9 mouse cellular contexts compared by ENCODE assay signal in genomic region chr13:38170707-38171144, GRCm38 (mm10). TPM values are rescaled to one million over a fixed set of nuclear protein-coding genes. Genes with fewer than 3 reads are reported as not detected.
DNase-seq lines count a peak whose midpoint lies in the region; ATAC-seq lines count a peak whose summit lies in the region.
"Had no signal": no experiment of that assay in that cellular context is flagged by ENCODE, and none has a peak within 500 bp of the region (broad histone marks: within the 10 kb centered on the region; RNA-seq: fewer than 3 reads in every experiment).

No protein-coding gene starts in this region.

- H3K27ac ChIP-seq in kidney, embryonic 15.5 days, result no peak overlapping the region
- H3K27ac ChIP-seq in heart, embryonic 14.5 days (replicated peaks in 1 of 2; ENCODE audit: control insufficient read depth in 1 of 2, insufficient read depth in 1 of 2, low read depth in 2 of 2, low read length in 2 of 2), result peak overlapping the region; percentile 95 to 99
- peak overlapping the region; percentile 44 for H3K27ac ChIP-seq in stomach, embryonic 16.5 days (ENCODE audit: low read length)

- H3K4me1 ChIP-seq in kidney, embryonic 15.5 days, result peaks cover 5% of the 10 kb centered on the region
- H3K4me1 ChIP-seq in heart, embryonic 14.5 days (ENCODE audit: control insufficient read depth in 2 of 2, insufficient read depth in 2 of 2, low read length in 2 of 2), result peaks cover 2 to 20% of the 10 kb centered on the region in 2 experiments
- no peaks in the 10 kb centered on the region for H3K4me1 ChIP-seq in stomach, embryonic 16.5 days (ENCODE audit: control insufficient read depth, insufficient read depth, low read length)

- 54% methylated on average over 4 of the region's 4 CpGs for WGBS in kidney, embryonic 15.5 days
- 3% methylated on average over 4 of the region's 4 CpGs for WGBS in heart, embryonic 14.5 days
- WGBS in stomach, embryonic 16.5 days, result 23% methylated on average over 4 of the region's 4 CpGs

- ATAC-seq in kidney, embryonic 15.5 days (replicated peaks; ENCODE audit: low FRiP score), result no peak
- ATAC-seq in heart, embryonic 14.5 days (ENCODE audit: insufficient number of reproducible peaks, insufficient read depth, low FRiP score, low read depth), result peak; percentile 91
- peak; percentile 88 for ATAC-seq in stomach, embryonic 16.5 days (ENCODE audit: insufficient read depth, low FRiP score)

- no peak overlapping the region for H3K4me3 ChIP-seq in kidney, embryonic 15.5 days (replicated peaks)
- H3K4me3 ChIP-seq in heart, embryonic 14.5 days (ENCODE audit: control insufficient read depth in 1 of 2, insufficient read depth in 1 of 2, low read depth in 1 of 2, low read length in 2 of 2), result 0 out of 4 replicates have a peak overlapping the region, but pooled peaks of 1 of the 2 experiments have one; percentile 24
- H3K4me3 ChIP-seq in stomach, embryonic 16.5 days (replicated peaks; ENCODE audit: low read length), result no peak overlapping the region

- H3K4me2 ChIP-seq in kidney, embryonic 15.5 days, result no peak overlapping the region; the same call in 1 of the 2 replicates
- peak overlapping the region; percentile 51 for H3K4me2 ChIP-seq in heart, embryonic 14.5 days (ENCODE audit: low read length)
- H3K4me2 ChIP-seq in stomach, embryonic 16.5 days (ENCODE audit: low read depth, low read length), result no peak overlapping the region

- no peak overlapping the region for H3K9ac ChIP-seq in kidney, embryonic 15.5 days
- peak overlapping the region; percentile 67 for H3K9ac ChIP-seq in heart, embryonic 14.5 days (ENCODE audit: low read length)
- H3K9ac ChIP-seq in stomach, embryonic 16.5 days (ENCODE audit: low read length), result no peak overlapping the region

- no peaks in the 10 kb centered on the region for H3K9me3 ChIP-seq in kidney, embryonic 15.5 days (replicated peaks)
- H3K9me3 ChIP-seq in heart, embryonic 14.5 days (ENCODE audit: control insufficient read depth, low read length), result no peaks in the 10 kb centered on the region
- no peaks in the 10 kb centered on the region for H3K9me3 ChIP-seq in stomach, embryonic 16.5 days (replicated peaks; ENCODE audit: control insufficient read depth, low read length)

- H3K27me3 ChIP-seq in kidney, embryonic 15.5 days, result no peaks in the 10 kb centered on the region
- H3K27me3 ChIP-seq in heart, embryonic 14.5 days (ENCODE audit: control insufficient read depth, insufficient read depth, low read length), result no peaks in the 10 kb centered on the region
- no peaks in the 10 kb centered on the region for H3K27me3 ChIP-seq in stomach, embryonic 16.5 days (ENCODE audit: control insufficient read depth, insufficient read depth, low read length)

- peak; percentile 61 for DNase-seq in kidney, adult 11 months
- DNase-seq in kidney, postnatal 10 days, result peak; percentile 16
- DNase-seq in frontal cortex, postnatal 10 days (ENCODE audit: low spot score in 2 of 2), result no peak
- no peak for DNase-seq in cerebellum, adult 9-11 months
- DNase-seq in spleen, adult 12 weeks (ENCODE audit: low spot score), result no peak

- no peaks in the 10 kb centered on the region; the same call in 1 of the 2 replicates for H3K36me3 ChIP-seq in kidney, embryonic 15.5 days
- H3K36me3 ChIP-seq in heart, embryonic 14.5 days (ENCODE audit: control insufficient read depth, insufficient read depth, low read length), result peaks cover 81% of the 10 kb centered on the region
- no peaks in the 10 kb centered on the region for H3K36me3 ChIP-seq in stomach, embryonic 16.5 days (ENCODE audit: control insufficient read depth, insufficient read depth, low read length)

RNA-seq across cellular contexts. Expression of gene Dsp, which starts 19.6 kb away (rescaled TPM):
- polyA plus RNA-seq in kidney, embryonic 15.5 days (2015; fragmentation: Nextera tagmentation; extraction: Ambion mirVana), result 5.1 TPM in 2 replicates
- polyA plus RNA-seq in heart, embryonic 14.5 days (2014; fragmentation: Nextera tagmentation; extraction: Ambion mirVana), result 69.5 and 71.1 TPM in 2 replicates
- 36.4 and 45.1 TPM in 2 replicates for polyA plus RNA-seq in stomach, embryonic 16.5 days (2015; fragmentation: Nextera tagmentation; extraction: Ambion mirVana)
- polyA plus RNA-seq: C2C12 had no signal

RNA-seq across cellular contexts. Expression of gene Snrnp48, which starts 34.0 kb away (rescaled TPM):
- 40.2 and 41.2 TPM in 2 replicates for polyA plus RNA-seq in kidney, embryonic 15.5 days (2015; fragmentation: Nextera tagmentation; extraction: Ambion mirVana)
- 24.8 and 27.6 TPM in 2 replicates for polyA plus RNA-seq in heart, embryonic 14.5 days (2014; fragmentation: Nextera tagmentation; extraction: Ambion mirVana)
- polyA plus RNA-seq in stomach, embryonic 16.5 days (2015; fragmentation: Nextera tagmentation; extraction: Ambion mirVana), result 31.7 and 34.2 TPM in 2 replicates

Comparison
In these comparisons a context has a peak if more than half of its experiments do, and no peak if none do; other contexts are left out.
1. DNase-seq: peak in kidney, adult 11 months (single experiment) and kidney, postnatal 10 days (single experiment); none in frontal cortex, postnatal 10 days (0 of 2), cerebellum, adult 9-11 months (single experiment) and spleen, adult 12 weeks (single experiment).